Mouse (Mus musculus): ENCODE data around the gene Crtc3. TPM values are rescaled to one million over a fixed set of nuclear protein-coding genes. Genes with fewer than 3 reads are reported as not detected.

Crtc3 gene
- polyA plus RNA-seq, 1 experiment from 2014 or later: 4.1 TPM

DNA sequence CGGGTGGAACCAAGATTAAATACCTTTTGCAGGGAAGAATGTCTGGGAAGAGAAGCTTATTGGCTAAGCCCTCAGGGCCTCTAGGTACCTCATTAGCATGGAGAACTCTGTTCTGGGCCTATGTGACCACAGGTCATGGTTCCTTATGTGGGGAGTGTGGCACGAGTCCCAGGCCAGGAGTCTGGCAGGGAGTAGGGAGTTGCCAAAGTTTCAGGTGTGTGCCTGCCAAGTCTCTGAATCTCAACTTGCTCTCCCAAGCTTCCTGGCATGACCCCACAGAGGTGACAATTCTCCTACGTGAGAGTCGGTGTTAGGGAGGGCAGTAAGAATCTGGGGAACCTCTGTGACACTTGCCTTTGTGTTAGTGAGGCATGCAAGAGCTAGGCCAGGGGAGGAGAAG, 131.5 kb downstream of the Crtc3 start:
- 87% methylated on average over 4 of the region's 4 CpGs for WGBS (ENCODE audit: insufficient replicate concordance)
- TF ChIP-seq EP300 (IDR thresholded peaks at IDR 0.05; ENCODE audit: low read depth): no peak
- no peak for TF ChIP-seq CTCF (IDR thresholded peaks at IDR 0.05; ENCODE audit: low read depth)
- DNase-seq: no peak
- no peak overlapping the region for H3K4me2 ChIP-seq (ENCODE audit: low read depth, low read length)
- no peak overlapping the region for H3K27ac ChIP-seq (ENCODE audit: low read depth)
- no peaks in the 10 kb centered on the region for H3K4me1 ChIP-seq (ENCODE audit: insufficient read depth)
- no peak overlapping the region for H3K9ac ChIP-seq (replicated peaks)
- no peak for ATAC-seq
- no peaks in the 10 kb centered on the region for H3K36me3 ChIP-seq (replicated peaks; ENCODE audit: insufficient read depth, low read length)
- no peak overlapping the region for H3K4me3 ChIP-seq (ENCODE audit: low read depth, low read length)
- no peaks in the 10 kb centered on the region for H3K27me3 ChIP-seq (ENCODE audit: insufficient read depth, low read length)
- H3K9me3 ChIP-seq (ENCODE audit: low read length): no peaks in the 10 kb centered on the region

DNA sequence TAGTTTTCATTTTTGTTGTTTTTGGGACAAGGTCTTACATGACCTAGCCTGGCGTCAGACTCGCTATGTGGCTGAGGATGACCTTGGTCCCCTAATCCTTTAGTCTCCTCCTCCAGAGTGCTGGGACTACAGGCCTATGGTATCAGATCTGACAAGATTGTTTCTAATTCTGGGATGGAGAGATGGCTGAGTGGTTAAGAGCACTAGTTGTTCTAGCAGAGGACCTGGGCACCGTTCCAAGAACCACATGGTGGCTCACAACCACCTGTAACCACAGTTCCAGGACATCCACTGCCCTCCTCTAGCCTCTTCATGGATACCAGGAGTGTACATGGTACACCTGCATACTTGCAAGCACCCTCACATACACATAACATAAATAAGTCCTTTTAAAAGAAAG, 132.5 kb downstream of the Crtc3 start:
- Histone ChIP-seq H3K9ac (replicated peaks) (no peak overlapping the region), H3K9me3 (ENCODE audit: low read length) (no peaks in the 10 kb centered on the region), H3K36me3 (replicated peaks; ENCODE audit: insufficient read depth, low read length) (no peaks in the 10 kb centered on the region), H3K4me2 (ENCODE audit: low read depth, low read length) (no peak overlapping the region), H3K27me3 (ENCODE audit: insufficient read depth, low read length) (no peaks in the 10 kb centered on the region), H3K4me1 (ENCODE audit: insufficient read depth) (no peaks in the 10 kb centered on the region), H3K27ac (ENCODE audit: low read depth) (no peak overlapping the region), H3K4me3 (ENCODE audit: low read depth, low read length) (no peak overlapping the region)
- TF ChIP-seq CTCF (IDR thresholded peaks at IDR 0.05; ENCODE audit: low read depth) (no peak), EP300 (IDR thresholded peaks at IDR 0.05; ENCODE audit: low read depth) (no peak)
- ATAC-seq (no peak), DNase-seq (no peak)
- 69% methylated on average over 3 of the region's 3 CpGs for WGBS (ENCODE audit: insufficient replicate concordance)

DNA sequence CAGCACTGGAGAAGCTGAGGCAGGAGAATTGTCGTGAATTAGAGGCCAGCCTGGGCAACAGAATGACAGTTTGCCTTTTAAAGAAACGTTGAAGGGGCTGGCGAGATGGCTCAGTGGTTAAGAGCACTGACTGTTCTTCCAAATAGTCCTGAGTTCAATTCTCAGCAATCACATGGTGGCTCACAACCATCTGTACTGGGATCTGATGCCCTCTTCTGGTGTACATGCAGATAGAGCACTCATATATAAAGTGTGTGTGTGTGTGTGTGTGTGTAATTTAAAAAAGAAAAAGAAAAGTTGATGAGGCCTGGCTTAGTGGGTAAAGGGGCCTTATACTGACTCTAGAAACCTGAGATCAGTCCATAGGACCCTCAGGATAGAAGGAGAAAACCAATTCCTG, 133.5 kb downstream of the Crtc3 start:
- H3K9ac ChIP-seq (replicated peaks): no peak overlapping the region
- TF ChIP-seq CTCF (IDR thresholded peaks at IDR 0.05; ENCODE audit: low read depth): peak; percentile 53
- TF ChIP-seq EP300 (IDR thresholded peaks at IDR 0.05; ENCODE audit: low read depth): no peak
- H3K27me3 ChIP-seq (ENCODE audit: insufficient read depth, low read length): no peaks in the 10 kb centered on the region
- DNase-seq: no peak
- H3K9me3 ChIP-seq (ENCODE audit: low read length): no peaks in the 10 kb centered on the region
- no peaks in the 10 kb centered on the region for H3K36me3 ChIP-seq (replicated peaks; ENCODE audit: insufficient read depth, low read length)
- H3K4me1 ChIP-seq (ENCODE audit: insufficient read depth): no peaks in the 10 kb centered on the region
- no peak overlapping the region for H3K4me2 ChIP-seq (ENCODE audit: low read depth, low read length)
- H3K27ac ChIP-seq (ENCODE audit: low read depth): 0 out of 2 replicates have a peak overlapping the region, but pooled peaks have one; percentile 22
- no peak overlapping the region for H3K4me3 ChIP-seq (ENCODE audit: low read depth, low read length)
- no peak for ATAC-seq
- WGBS (ENCODE audit: insufficient replicate concordance): 49% methylated on average over 3 of the region's 3 CpGs

DNA sequence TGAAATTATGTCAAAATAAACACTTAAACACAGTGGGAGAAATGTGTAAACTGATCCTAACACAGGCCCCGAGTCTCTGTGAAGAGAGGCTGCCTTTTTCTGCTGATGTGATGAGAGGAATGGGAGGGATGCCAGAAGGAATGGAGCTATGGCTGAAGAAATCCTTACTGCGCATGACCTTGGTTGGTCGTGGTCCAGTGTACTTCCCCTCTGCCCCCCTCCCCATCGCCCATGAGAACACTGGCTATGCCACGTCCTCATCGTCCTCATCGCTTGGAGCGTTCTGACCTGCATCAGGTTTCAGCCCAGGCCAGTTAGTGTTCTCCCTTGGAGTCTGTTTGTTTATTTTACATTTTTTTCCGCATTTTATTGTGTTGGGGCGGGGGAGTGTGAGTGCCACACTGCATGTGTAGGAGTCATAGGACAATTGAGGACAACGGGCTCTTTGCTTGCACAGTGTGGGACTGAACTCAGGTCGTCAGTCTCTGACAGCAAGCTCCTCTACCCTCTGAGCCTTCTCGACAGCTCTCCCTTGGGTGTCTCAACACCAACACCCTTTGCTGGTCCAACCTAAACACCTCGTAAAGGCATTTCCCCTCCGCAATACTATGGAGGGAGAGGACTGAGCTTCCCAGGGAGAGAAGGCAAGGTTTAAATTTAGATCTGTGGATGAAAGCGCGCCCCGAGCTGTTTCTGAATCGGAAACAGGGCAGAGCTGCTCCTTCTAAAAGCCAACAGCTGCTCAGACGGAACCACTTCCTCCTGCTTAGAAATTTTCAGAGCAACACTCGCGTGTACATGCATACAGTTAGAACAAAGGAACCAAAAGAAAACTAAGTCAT, 134.3 kb downstream of the Crtc3 start:
- DNase-seq (no peak), ATAC-seq (no peak)
- no peak for TF ChIP-seq CTCF (IDR thresholded peaks at IDR 0.05; ENCODE audit: low read depth)
- no peak for TF ChIP-seq EP300 (IDR thresholded peaks at IDR 0.05; ENCODE audit: low read depth)
- no peaks in the 10 kb centered on the region for H3K4me1 ChIP-seq (ENCODE audit: insufficient read depth)
- H3K9me3 ChIP-seq (ENCODE audit: low read length): no peaks in the 10 kb centered on the region
- WGBS (ENCODE audit: insufficient replicate concordance): 53% methylated on average over 22 of the region's 22 CpGs
- peak overlapping the region; percentile 50; the same call in 1 of the 2 replicates for H3K27ac ChIP-seq (ENCODE audit: low read depth)
- H3K27me3 ChIP-seq (ENCODE audit: insufficient read depth, low read length): no peaks in the 10 kb centered on the region
- H3K9ac ChIP-seq (replicated peaks): no peak overlapping the region
- no peaks in the 10 kb centered on the region for H3K36me3 ChIP-seq (replicated peaks; ENCODE audit: insufficient read depth, low read length)
- H3K4me3 ChIP-seq (ENCODE audit: low read depth, low read length): no peak overlapping the region
- peak overlapping the region; percentile 7; the same call in 1 of the 2 replicates for H3K4me2 ChIP-seq (ENCODE audit: low read depth, low read length)

DNA sequence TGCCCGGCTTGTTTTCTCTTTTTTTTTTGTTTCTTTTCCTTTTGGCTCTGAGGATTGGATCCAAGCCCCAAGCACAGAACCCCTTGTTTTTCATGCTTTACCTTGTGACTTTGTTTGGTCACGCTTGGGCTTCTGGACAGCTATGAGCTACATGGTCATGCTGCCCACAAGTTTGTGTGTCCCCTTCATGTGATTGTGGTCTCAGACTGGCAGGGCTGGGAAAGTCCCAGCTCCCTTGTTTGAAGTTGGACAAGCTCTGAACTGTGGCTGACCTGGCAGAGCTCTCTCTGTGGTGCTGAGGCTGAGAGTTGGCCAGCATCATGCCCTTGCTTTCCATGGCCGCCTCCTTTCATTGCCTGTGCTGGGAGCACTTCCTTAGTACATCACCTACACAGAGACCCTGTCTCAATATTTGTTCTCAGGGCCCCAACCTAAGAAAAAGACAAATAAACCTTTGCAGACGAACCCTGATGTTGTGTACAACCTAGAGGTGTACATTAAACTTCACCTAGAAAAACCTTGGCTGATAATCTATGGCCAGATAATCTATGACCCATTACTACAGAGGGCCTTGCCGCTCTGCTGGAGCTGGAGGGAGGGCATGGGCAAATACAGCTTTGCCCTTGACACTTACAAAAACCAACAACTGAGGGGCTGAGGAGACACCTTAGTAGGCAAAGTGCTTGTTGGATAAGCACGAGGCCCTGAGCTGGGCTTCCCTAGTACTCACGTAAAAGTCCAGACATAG, 140.0 kb downstream of the Crtc3 start:
- Histone ChIP-seq H3K9me3 (ENCODE audit: low read length) (no peaks in the 10 kb centered on the region), H3K4me1 (ENCODE audit: insufficient read depth) (peaks cover 9% of the 10 kb centered on the region), H3K27ac (ENCODE audit: low read depth) (no peak overlapping the region), H3K9ac (replicated peaks) (no peak overlapping the region), H3K4me2 (ENCODE audit: low read depth, low read length) (no peak overlapping the region), H3K27me3 (ENCODE audit: insufficient read depth, low read length) (no peaks in the 10 kb centered on the region), H3K36me3 (replicated peaks; ENCODE audit: insufficient read depth, low read length) (no peaks in the 10 kb centered on the region), H3K4me3 (ENCODE audit: low read depth, low read length) (no peak overlapping the region)
- ATAC-seq (no peak), DNase-seq (no peak)
- no peak for TF ChIP-seq CTCF (IDR thresholded peaks at IDR 0.05; ENCODE audit: low read depth)
- TF ChIP-seq EP300 (IDR thresholded peaks at IDR 0.05; ENCODE audit: low read depth): no peak
- WGBS (ENCODE audit: insufficient replicate concordance): 66% methylated on average over 7 of the region's 7 CpGs

DNA sequence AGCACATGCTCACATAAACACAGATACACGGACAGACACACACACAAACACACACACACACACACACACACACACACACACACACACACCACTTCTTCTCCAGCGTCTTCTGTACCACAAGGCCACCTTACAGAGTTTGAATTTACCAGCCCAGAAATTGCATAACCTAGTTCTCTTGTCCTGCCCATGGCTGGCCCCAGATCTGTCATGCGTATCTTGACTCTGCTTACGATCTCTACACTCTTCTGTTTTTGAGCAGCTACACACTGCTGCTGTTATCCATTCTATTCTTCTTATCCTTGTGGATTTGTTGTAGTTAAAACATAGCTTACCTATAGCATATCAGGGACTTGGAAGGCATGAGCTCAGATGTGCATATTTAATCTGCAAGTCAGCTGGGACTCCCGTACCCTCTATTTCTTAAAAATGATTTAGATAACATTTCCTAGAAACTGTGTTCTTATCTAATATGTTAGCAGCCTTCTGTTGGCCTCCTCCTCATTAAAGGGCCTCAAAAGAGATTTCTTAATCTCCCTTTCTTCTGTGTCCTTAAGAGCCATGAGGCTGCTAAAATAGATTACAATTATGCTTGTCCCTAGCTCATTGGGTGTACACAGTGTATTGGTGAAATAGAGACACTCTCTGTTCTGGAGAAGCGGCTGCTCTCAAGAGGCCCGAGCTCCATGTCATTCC, 146.4 kb downstream of the Crtc3 start:
- peaks cover 23% of the 10 kb centered on the region for H3K4me1 ChIP-seq (ENCODE audit: insufficient read depth)

More for the DNA sequence above, 146.4 kb downstream of the Crtc3 start:
- Histone ChIP-seq H3K9ac (replicated peaks) (0 out of 2 replicates have a peak overlapping the region, but pooled peaks have one; percentile 23), H3K27me3 (ENCODE audit: insufficient read depth, low read length) (no peaks in the 10 kb centered on the region), H3K36me3 (replicated peaks; ENCODE audit: insufficient read depth, low read length) (no peaks in the 10 kb centered on the region), H3K27ac (ENCODE audit: low read depth) (peak overlapping the region; percentile 77), H3K4me2 (ENCODE audit: low read depth, low read length) (peak overlapping the region; percentile 49), H3K4me3 (ENCODE audit: low read depth, low read length) (no peak overlapping the region), H3K9me3 (ENCODE audit: low read length) (no peaks in the 10 kb centered on the region)
- DNase-seq (no peak), ATAC-seq (peak; percentile 97)
- TF ChIP-seq EP300 (IDR thresholded peaks at IDR 0.05; ENCODE audit: low read depth): peak; percentile 99
- TF ChIP-seq CTCF (IDR thresholded peaks at IDR 0.05; ENCODE audit: low read depth): no peak
- 47% methylated on average over 7 of the region's 7 CpGs for WGBS (ENCODE audit: insufficient replicate concordance)

Measured in liver, postnatal 0 days (tissue).